Mouse (Mus musculus): ENCODE data around the gene Adam15.

GRCm38 (mm10) chr3:89341794-89342193 is 8.0 kb downstream of the Adam15 start:
- TF ChIP-seq CTCF (IDR thresholded peaks at IDR 0.05; ENCODE audit: low read depth) (no peak), EP300 (IDR thresholded peaks at IDR 0.05; ENCODE audit: low read depth) (no peak)
